Mouse (Mus musculus) duodenum, adult 2 months (tissue): ENCODE measurements around the gene Tgfbr1. TPM values are rescaled to one million over a fixed set of nuclear protein-coding genes. Genes with fewer than 3 reads are reported as not detected.

Source experiments
- polyA plus RNA-seq: library from polyadenylated mRNA; depleted of rRNA; stranded (reverse); fragments of >200 nt; gene quantifications from 2 replicates; pipeline ENCODE4 v1.2.3, GENCODE M21; 2012; ENCODE audit warnings: low replicate concordance; rRNA removed

Tgfbr1 gene
- polyA plus RNA-seq: 0.47 and 0.90 TPM in 2 replicates

DNA sequence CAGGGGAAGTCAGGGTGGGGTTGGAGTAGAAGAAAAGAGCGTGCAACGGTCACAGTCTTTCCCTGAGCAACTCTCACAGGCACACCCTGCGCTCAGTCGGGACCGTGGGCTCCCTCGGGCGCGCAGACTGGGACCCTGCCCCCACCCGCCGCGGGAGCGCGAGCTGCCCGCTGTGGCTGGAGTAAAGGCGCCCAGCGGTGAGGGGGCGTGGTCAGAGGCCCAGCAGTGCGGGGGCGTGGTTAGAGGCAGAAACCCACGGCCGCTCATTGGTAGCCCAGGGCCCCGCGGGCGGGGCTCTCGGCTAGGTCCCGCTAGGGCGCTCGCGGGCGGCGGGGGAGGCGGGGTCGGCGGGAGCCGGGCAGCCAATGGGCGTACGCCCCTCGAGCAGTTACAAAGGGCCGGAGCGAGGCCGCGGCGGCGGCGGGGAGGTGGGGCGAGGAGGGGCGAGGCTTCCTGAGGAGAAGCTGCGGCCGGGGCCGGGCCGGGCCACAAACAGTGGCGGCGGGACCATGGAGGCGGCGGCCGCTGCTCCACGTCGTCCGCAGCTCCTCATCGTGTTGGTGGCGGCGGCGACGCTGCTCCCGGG, at the start of gene Tgfbr1:
Tgfbr1 (plus strand) TSS at position 420 of the 586 bp plus-strand sequence.

Other genes starting within 250 kb of the Tgfbr1 start
- gene Col15a1, start 145.1 kb upstream of the Tgfbr1 start, polyA plus RNA-seq: 12.9 and 14.5 TPM in 2 replicates
- 8.5 and 11.3 TPM in 2 replicates for gene Alg2, start 121.1 kb downstream of the Tgfbr1 start, polyA plus RNA-seq
- 421 and 506 TPM in 2 replicates for gene Sec61b, start 121.4 kb downstream of the Tgfbr1 start, polyA plus RNA-seq